Comparison of ENCODE assay signal across 8 mouse cellular contexts in genomic region chr16:97851741-97852319, GRCm38 (mm10). TPM values are rescaled to one million over a fixed set of nuclear protein-coding genes. Genes with fewer than 3 reads are reported as not detected.
DNase-seq lines count a peak whose midpoint lies in the region; ATAC-seq and TF ChIP-seq lines count a peak whose summit lies in the region.

Gene Prdm15, minus strand, starts transcription at chr16:97851850.

- peak within 1 kb of the TSS; percentile 69 for H3K4me2 ChIP-seq in forebrain, embryonic 16.5 days (ENCODE audit: low read length)

- under 1% methylated on average over 31 of the region's 31 CpGs for WGBS in forebrain, embryonic 16.5 days

- no peak for TF ChIP-seq CTCF in G1E (IDR thresholded peaks at IDR 0.05; ENCODE audit: low read depth, low read length)

- intact Hi-C loops in heart, postnatal 36 days (cut with DNase I), result loop anchor here (1.0 to 2.0 kb wide), 3 partner anchors 45 to 109 kb away; no protein-coding TSS in a partner anchor

- H3K36me3 ChIP-seq in G1E (replicated peaks), result peaks cover 44% of the 10 kb centered on the region
- H3K36me3 ChIP-seq in forebrain, embryonic 16.5 days (ENCODE audit: control insufficient read depth, insufficient read depth), result no peaks in the 10 kb centered on the region

- peak; percentile 52 for ATAC-seq in G1E (ENCODE audit: extremely low read depth, insufficient number of reproducible peaks, low FRiP score, poor library complexity, severe bottlenecking)
- peak; percentile 92 for ATAC-seq in forebrain, embryonic 16.5 days
- peak; percentile 58 for ATAC-seq in neutrophil, adult 5-6 weeks (ENCODE audit: extremely low read depth, insufficient number of reproducible peaks, low FRiP score, poor library complexity, severe bottlenecking)

- no peaks in the 10 kb centered on the region for H3K27me3 ChIP-seq in G1E (ENCODE audit: insufficient read depth, low read length)
- no peaks in the 10 kb centered on the region for H3K27me3 ChIP-seq in forebrain, embryonic 16.5 days (replicated peaks; ENCODE audit: control insufficient read depth, insufficient read depth, low read length)

- peak within 1 kb of the TSS; percentile 99 for H3K9ac ChIP-seq in forebrain, embryonic 16.5 days (replicated peaks; ENCODE audit: low read depth, low read length)

- peaks cover 42% of the 10 kb centered on the region for H3K4me1 ChIP-seq in G1E (ENCODE audit: insufficient read depth, low read depth, low read length)
- peaks cover 24% of the 10 kb centered on the region for H3K4me1 ChIP-seq in forebrain, embryonic 16.5 days (replicated peaks; ENCODE audit: control insufficient read depth, insufficient read depth, low read length)

- DNase-seq in G1E (ENCODE audit: low spot score), result peak; percentile 82
- DNase-seq in cerebellum, adult 11-12 months, result peak; percentile 87
- DNase-seq in heart, postnatal 36 days, result peak; percentile 88 to 95
- DNase-seq in layer of hippocampus, adult 18-20 months (ENCODE audit: low spot score in 2 of 2), result peak; percentile 86 to 91
- DNase-seq in lung, adult 18-20 months, result peak; percentile 88
- DNase-seq in thymus, adult 18-20 months, result peak; percentile 77

- H3K27ac ChIP-seq in forebrain, embryonic 16.5 days (ENCODE audit: low read length), result peak within 1 kb of the TSS; percentile 99

- H3K9me3 ChIP-seq in G1E (replicated peaks), result no peaks in the 10 kb centered on the region
- no peaks in the 10 kb centered on the region for H3K9me3 ChIP-seq in forebrain, embryonic 16.5 days (ENCODE audit: control insufficient read depth, low read length)

- peak within 1 kb of the TSS; percentile 79 for H3K4me3 ChIP-seq in G1E (ENCODE audit: low read depth, low read length)
- peak within 1 kb of the TSS; percentile 95 for H3K4me3 ChIP-seq in forebrain, embryonic 16.5 days (replicated peaks; ENCODE audit: low read length)

RNA-seq across cellular contexts. Expression of gene Prdm15, which starts in this region (rescaled TPM):
- total RNA-seq in G1E (2014; fragmentation: Nextera tagmentation) (14.3 and 28.3 TPM in 2 replicates), G1E (2017) (10.9 and 11.7 TPM in 2 replicates)
- 3.0 and 5.0 TPM in 2 replicates for polyA plus RNA-seq in G1E (2012)
- polyA plus RNA-seq in forebrain, embryonic 16.5 days (2015; fragmentation: Nextera tagmentation; extraction: Ambion mirVana), result 17.0 and 18.7 TPM in 2 replicates
- 1 to 10 TPM; 4.2 to 7.7 TPM for total RNA-seq in heart, postnatal 36 days (2021)
- 10 to 100 TPM; 23.4 to 24.5 TPM for total RNA-seq in layer of hippocampus, adult 18-20 months (2021)
- 22.1 and 23.0 TPM in 2 replicates for total RNA-seq in neutrophil, adult 5-6 weeks (2017)

Comparison
In these comparisons a context has a peak if more than half of its experiments do, and no peak if none do; other contexts are left out.
1. Peak in every context shown above with its lines: DNase-seq, ATAC-seq, H3K4me3 ChIP-seq and H3K27ac ChIP-seq.